Mouse (Mus musculus): ENCODE measurements around the gene Kcnd2. TPM values are rescaled to one million over a fixed set of nuclear protein-coding genes. Genes with fewer than 3 reads are reported as not detected.

Kcnd2 gene
- polyA plus RNA-seq, 1 experiment from 2014 or later = 0.90 TPM

DNA sequence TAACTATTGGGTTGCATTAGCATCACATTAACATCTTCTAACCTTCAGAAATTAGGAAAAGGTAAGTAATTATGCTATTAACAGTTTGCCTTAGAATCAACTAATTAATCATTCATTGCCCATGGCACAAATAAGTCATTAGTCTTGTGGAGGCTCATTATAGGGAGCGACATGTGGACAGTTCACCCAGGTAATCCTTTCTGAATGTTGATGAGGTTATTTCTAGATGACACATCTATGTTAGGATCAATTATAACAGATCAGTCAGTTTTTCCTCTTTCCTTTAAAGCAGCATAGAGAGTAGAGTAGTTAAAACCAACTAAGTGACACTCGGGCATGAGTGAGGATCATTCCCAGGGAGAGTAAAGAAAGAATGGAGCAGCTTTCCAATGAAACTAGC lies 267.4 kb downstream of the Kcnd2 start:
- no peaks in the 10 kb centered on the region for H3K36me3 ChIP-seq
- no peaks in the 10 kb centered on the region for H3K4me1 ChIP-seq
- no peak overlapping the region for H3K27ac ChIP-seq
- 89% methylated on average over 2 of the region's 2 CpGs for WGBS
- no peaks in the 10 kb centered on the region for H3K9me3 ChIP-seq (replicated peaks)
- no peaks in the 10 kb centered on the region for H3K27me3 ChIP-seq (ENCODE audit: low read depth, poor library complexity, severe bottlenecking)
- H3K4me3 ChIP-seq = no peak overlapping the region
- DNase-seq (ENCODE audit: low spot score) = no peak

DNA sequence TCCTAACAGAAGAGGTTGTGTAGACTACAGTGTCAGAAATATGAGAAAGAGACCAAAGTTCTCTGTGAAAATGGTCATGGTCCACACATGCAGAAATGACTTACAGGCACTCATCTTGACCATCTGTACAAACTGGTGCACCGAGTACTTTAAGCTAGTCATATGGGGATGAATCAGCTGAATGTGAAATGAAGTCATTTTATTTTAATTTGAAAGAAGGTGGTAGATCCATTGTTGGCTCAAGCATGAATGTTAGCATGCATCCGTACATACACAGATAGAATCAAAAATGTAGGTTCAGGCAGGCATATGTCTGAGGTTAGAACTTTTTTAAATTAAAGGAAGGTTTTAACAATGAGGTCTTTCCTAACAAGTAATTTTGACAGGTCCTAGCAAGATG lies 273.2 kb downstream of the Kcnd2 start:
- H3K36me3 ChIP-seq = no peaks in the 10 kb centered on the region
- H3K4me1 ChIP-seq = no peaks in the 10 kb centered on the region
- no peaks in the 10 kb centered on the region for H3K9me3 ChIP-seq (replicated peaks)
- no peak overlapping the region for H3K4me3 ChIP-seq
- H3K27ac ChIP-seq = no peak overlapping the region
- no peaks in the 10 kb centered on the region for H3K27me3 ChIP-seq (ENCODE audit: low read depth, poor library complexity, severe bottlenecking)
- no peak for DNase-seq (ENCODE audit: low spot score)
- WGBS = 85% methylated on average over 2 of the region's 2 CpGs

DNA sequence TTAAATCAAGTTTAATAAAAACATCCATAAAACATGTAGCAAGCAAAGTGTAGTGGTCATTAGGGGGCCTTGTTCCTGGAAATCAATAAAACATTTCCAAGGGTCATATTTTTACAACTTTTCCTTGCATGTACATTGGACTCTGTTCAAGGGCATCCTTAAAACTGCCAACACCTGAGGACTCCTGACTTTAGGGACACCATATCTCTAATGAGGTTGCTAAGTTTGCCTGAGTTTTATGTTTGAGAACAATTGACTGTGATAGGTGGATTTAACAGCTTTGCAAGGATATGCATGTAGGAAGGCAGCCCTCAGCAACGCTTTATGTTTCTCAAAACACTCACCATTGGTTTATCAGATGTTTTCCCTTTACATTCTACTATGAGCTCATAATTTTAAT lies 287.6 kb downstream of the Kcnd2 start:
- H3K4me1 ChIP-seq = no peaks in the 10 kb centered on the region
- H3K27me3 ChIP-seq (ENCODE audit: low read depth, poor library complexity, severe bottlenecking) = no peaks in the 10 kb centered on the region
- WGBS = 59% methylated on average over 1 of the region's 1 CpGs
- no peak for DNase-seq (ENCODE audit: low spot score)
- no peak overlapping the region for H3K4me3 ChIP-seq
- no peaks in the 10 kb centered on the region for H3K36me3 ChIP-seq
- no peak overlapping the region for H3K27ac ChIP-seq
- H3K9me3 ChIP-seq (replicated peaks) = no peaks in the 10 kb centered on the region

DNA sequence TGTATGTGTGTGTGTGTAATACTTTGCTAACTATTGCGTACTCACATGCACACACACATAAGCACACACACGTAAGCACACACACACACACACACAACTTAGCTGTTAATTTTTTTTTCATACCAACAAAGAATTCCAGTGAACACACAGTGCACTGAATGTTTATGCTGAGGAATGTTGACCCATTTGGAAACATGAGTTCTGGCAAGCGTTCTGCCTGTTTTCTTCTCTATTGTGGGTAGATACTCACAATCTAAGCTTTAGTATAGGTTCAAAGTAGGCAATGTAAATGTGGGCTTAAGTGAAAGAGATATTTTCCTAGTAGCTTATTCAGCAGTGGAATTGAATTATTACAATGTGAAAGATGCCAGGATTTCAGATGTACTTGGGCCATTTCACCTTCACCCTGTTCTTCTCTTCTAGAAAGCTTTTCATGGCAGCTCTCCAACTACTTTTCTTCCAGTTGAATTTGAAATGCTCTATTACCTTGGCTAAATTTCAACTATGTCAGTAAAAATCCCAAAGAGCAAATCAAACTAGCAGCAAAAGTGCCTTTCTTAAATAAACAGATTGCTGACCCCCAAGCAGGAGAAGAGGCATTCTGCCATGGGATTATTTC lies 295.4 kb downstream of the Kcnd2 start:
- Histone ChIP-seq H3K9me3 (replicated peaks) (no peaks in the 10 kb centered on the region), H3K4me3 (no peak overlapping the region), H3K27me3 (ENCODE audit: low read depth, poor library complexity, severe bottlenecking) (no peaks in the 10 kb centered on the region), H3K27ac (no peak overlapping the region), H3K36me3 (no peaks in the 10 kb centered on the region), H3K4me1 (no peaks in the 10 kb centered on the region)
- DNase-seq (ENCODE audit: low spot score) = no peak
- WGBS = 96% methylated on average over 3 of the region's 3 CpGs

DNA sequence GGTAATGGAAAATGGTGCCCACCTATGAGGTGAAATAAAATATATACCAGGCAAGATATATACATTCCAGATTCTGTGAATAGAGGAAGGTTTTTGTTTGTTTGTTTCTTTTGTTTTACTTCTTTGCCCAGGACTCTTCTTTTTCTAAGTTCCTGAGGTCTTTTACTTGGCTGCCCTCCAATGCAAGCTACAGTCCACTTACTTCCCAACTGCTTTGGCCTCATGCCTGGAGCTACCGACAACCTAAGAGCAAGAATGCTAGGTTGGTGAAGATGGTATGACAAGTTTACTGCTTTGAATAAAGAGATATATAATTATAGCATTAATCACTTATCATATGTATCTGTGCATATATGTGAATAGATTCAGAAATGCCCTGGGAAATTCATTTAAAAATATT lies 305.0 kb downstream of the Kcnd2 start:
- WGBS = 95% methylated on average over 1 of the region's 1 CpGs
- no peaks in the 10 kb centered on the region for H3K9me3 ChIP-seq (replicated peaks)
- DNase-seq (ENCODE audit: low spot score) = no peak
- H3K27me3 ChIP-seq (ENCODE audit: low read depth, poor library complexity, severe bottlenecking) = no peaks in the 10 kb centered on the region
- no peak overlapping the region for H3K27ac ChIP-seq
- no peak overlapping the region for H3K4me3 ChIP-seq
- H3K36me3 ChIP-seq = no peaks in the 10 kb centered on the region
- H3K4me1 ChIP-seq = no peaks in the 10 kb centered on the region

DNA sequence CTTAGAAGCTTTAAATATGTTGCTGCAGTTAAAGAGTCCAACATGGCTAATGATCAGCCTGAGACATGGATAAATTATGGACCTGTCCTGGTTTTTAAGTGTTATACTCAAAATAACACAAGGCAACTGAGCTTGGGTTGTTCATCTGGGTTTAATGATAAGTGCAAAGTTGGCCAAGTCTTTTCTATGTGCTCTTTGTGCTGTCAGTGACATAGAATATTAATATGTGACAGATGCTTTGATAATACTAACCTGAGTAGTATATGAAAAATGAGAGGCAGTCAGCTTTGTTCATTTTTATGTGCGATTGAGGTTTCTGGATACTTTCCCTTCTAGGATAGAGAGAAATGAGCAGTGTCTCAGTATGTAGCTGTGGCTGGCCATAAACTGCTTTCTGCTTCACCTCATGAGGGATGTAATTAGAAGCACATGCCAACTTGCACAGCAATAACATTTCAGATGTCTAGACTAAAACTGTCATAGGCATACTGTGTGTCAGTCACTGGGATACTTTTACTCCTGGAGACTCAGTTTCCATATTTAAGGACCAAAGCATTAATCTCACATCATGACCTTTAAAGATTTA lies 312.3 kb downstream of the Kcnd2 start:
- Histone ChIP-seq H3K4me3 (no peak overlapping the region), H3K36me3 (no peaks in the 10 kb centered on the region), H3K27me3 (ENCODE audit: low read depth, poor library complexity, severe bottlenecking) (no peaks in the 10 kb centered on the region), H3K4me1 (peaks cover 16% of the 10 kb centered on the region), H3K27ac (no peak overlapping the region), H3K9me3 (replicated peaks) (no peaks in the 10 kb centered on the region)
- DNase-seq (ENCODE audit: low spot score) = no peak
- 69% methylated on average over 1 of the region's 1 CpGs for WGBS

DNA sequence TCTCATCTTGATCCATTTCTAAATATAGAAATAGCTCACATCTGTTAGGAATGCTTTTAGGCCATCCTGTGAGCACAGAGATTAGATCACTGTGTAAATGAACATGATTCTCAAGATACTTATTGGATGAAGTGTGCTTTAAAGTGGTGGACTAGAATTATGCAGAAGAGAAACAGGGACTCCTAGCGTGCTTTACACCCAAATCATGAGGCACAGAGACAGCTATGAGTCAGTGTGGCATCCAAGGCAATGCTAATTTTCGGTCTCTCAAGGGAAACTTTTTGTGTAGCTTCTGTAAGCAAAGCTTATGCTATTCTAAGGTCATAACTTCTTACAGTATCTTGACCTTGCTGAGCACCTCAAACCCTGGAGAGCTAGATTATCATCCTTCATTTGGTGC lies 318.7 kb downstream of the Kcnd2 start:
- Histone ChIP-seq H3K36me3 (no peaks in the 10 kb centered on the region), H3K4me1 (peaks cover 3% of the 10 kb centered on the region; the same call in 1 of the 2 replicates), H3K27ac (no peak overlapping the region), H3K4me3 (no peak overlapping the region), H3K9me3 (replicated peaks) (no peaks in the 10 kb centered on the region), H3K27me3 (ENCODE audit: low read depth, poor library complexity, severe bottlenecking) (no peaks in the 10 kb centered on the region)
- 81% methylated on average over 2 of the region's 2 CpGs for WGBS
- DNase-seq (ENCODE audit: low spot score) = no peak

DNA sequence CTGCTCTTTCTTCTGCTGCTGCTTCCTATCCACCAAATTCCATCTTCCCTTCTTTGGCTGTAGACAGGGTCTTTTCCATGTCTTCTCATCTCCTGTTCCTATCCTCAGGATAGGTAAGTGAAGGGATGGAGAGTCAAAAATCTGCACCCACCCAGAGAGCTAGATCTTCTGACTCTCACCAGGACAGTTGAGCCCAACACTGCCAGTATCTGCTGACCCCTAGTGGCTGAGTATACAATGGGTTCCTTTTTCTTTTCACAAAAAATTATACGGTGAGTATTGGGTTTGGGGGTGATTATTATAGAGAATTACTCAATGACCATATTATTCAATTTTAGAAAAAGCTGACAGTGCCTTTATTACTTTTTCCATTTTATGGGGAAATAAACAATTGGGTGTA lies 319.5 kb downstream of the Kcnd2 start:
- no peak overlapping the region for H3K4me3 ChIP-seq
- no peaks in the 10 kb centered on the region for H3K36me3 ChIP-seq
- 77% methylated on average over 1 of the region's 1 CpGs for WGBS
- DNase-seq (ENCODE audit: low spot score) = no peak
- H3K4me1 ChIP-seq = no peaks in the 10 kb centered on the region
- no peak overlapping the region for H3K27ac ChIP-seq
- H3K27me3 ChIP-seq (ENCODE audit: low read depth, poor library complexity, severe bottlenecking) = no peaks in the 10 kb centered on the region
- H3K9me3 ChIP-seq (replicated peaks) = no peaks in the 10 kb centered on the region

DNA sequence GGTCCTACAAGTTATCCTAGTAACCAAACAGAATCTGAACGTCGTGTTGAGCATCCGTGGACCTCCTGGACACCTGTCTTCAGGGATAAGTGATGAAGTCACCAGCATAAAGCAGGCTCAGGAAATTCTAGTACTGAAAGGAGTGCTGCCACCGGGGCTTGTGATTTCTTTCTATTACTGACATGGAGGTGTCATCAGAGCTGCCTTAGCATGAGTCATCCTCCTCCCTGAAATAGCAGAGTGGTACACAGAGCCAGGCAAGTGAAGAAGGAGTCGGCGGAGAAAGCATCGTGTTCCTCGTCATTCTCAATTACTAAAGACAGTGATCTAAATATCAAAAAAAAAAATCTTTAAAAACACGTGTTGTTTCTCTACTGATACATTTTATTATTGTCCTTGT lies 336.2 kb downstream of the Kcnd2 start:
- H3K27me3 ChIP-seq (ENCODE audit: low read depth, poor library complexity, severe bottlenecking) = no peaks in the 10 kb centered on the region
- no peak for DNase-seq (ENCODE audit: low spot score)
- H3K4me3 ChIP-seq = no peak overlapping the region
- H3K27ac ChIP-seq = no peak overlapping the region
- H3K9me3 ChIP-seq (replicated peaks) = no peaks in the 10 kb centered on the region
- no peaks in the 10 kb centered on the region for H3K36me3 ChIP-seq
- WGBS = 87% methylated on average over 9 of the region's 9 CpGs
- H3K4me1 ChIP-seq = no peaks in the 10 kb centered on the region

DNA sequence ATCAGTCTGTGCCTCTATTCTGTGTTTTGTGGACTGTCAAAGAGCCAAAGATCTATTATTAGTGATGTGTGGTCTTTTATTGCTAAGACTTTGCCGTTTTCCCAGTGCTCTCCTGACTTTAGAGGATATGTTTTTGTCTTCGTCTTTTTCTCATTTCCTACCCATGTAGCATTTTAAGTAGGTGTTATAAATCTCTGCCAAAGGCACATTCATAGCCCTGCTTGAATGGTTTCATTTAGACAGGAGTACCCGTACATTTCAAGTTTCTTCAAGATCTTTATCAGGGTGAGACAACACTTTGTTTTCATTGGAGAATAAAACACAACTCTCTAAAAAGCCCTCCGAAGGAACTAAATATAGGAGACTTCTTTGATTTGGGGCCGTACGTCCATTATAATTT lies 355.7 kb downstream of the Kcnd2 start:
- 58% methylated on average over 6 of the region's 6 CpGs for WGBS
- no peaks in the 10 kb centered on the region for H3K36me3 ChIP-seq
- no peak overlapping the region for H3K27ac ChIP-seq
- DNase-seq (ENCODE audit: low spot score) = no peak
- H3K4me3 ChIP-seq = no peak overlapping the region
- H3K27me3 ChIP-seq (ENCODE audit: low read depth, poor library complexity, severe bottlenecking) = no peaks in the 10 kb centered on the region
- no peaks in the 10 kb centered on the region for H3K4me1 ChIP-seq
- H3K9me3 ChIP-seq (replicated peaks) = no peaks in the 10 kb centered on the region

DNA sequence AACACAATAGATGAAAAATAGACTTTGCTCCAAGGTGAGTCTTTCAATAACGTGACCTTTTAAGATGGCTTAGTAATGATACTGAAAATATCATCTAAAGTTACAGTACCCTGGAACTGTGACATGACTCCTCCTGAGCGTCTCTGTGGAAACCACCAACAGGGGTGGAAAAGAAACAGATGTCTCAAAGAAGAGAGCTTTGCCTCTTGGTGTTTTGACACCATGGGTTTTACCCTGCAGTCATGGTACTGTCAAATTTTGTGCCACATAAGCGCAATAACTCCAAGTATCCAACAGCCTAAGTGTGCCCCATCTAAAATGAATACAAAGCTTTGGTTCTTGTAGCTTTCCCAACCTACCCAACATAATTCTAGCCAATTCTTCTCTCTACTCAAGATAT lies 374.9 kb downstream of the Kcnd2 start:
- Histone ChIP-seq H3K4me1 (no peaks in the 10 kb centered on the region), H3K4me3 (no peak overlapping the region), H3K27ac (no peak overlapping the region), H3K9me3 (replicated peaks) (no peaks in the 10 kb centered on the region), H3K36me3 (no peaks in the 10 kb centered on the region), H3K27me3 (ENCODE audit: low read depth, poor library complexity, severe bottlenecking) (no peaks in the 10 kb centered on the region)
- no peak for DNase-seq (ENCODE audit: low spot score)
- 80% methylated on average over 3 of the region's 3 CpGs for WGBS

DNA sequence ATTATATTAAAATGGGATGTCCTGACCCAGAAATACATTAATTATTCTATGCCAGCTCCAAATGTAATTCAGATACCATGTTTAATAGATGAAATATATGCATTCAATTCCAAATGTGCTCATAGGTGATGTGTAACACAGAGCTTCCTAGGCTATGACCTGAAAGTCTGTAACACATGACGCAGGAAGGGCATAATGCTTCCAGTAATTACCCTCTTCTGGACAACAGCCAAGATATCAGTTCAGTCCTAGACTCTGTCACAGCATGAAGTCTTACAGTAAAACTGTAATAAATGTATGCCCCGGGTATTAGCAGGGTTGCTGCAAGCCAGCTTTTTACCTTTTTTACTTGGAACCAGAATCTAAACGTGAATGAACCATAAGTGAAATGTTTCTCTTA lies 382.1 kb downstream of the Kcnd2 start:
- no peak for DNase-seq (ENCODE audit: low spot score)
- H3K27me3 ChIP-seq (ENCODE audit: low read depth, poor library complexity, severe bottlenecking) = no peaks in the 10 kb centered on the region
- H3K4me3 ChIP-seq = no peak overlapping the region
- no peaks in the 10 kb centered on the region for H3K36me3 ChIP-seq
- H3K4me1 ChIP-seq = no peaks in the 10 kb centered on the region
- no peaks in the 10 kb centered on the region for H3K9me3 ChIP-seq (replicated peaks)
- 84% methylated on average over 3 of the region's 3 CpGs for WGBS
- H3K27ac ChIP-seq = no peak overlapping the region

DNA sequence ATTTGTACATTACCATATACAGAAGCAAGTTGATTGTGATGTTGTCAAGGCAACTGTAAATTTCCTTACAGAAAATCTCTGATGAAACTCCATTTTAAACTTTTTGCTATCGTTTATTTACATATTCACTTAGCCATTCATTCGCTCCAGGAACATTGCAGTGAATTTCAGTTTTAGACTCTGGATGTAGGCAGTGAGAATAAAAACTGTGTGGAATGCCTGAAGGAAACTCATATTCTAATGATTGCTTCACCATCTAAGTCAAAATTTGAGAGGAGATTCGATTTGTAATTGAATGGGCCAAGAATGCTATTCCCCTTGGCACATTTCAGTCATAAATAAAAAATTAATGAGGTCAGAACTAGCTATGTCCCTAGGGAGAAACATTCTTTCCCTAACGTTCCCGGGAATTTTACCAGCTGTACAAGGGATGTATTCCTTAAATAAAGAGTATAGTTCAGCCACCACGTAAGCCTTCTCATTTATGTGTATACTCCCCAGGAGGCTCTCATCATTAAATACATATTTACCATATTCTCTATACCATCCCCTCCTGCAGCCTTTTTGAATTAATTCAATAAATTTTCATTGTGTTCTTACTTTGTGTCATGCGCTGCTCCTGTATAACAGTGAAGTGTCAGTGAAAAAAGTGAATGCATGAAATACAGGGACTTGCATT lies 394.2 kb downstream of the Kcnd2 start:
- Histone ChIP-seq H3K36me3 (no peaks in the 10 kb centered on the region), H3K9me3 (replicated peaks) (no peaks in the 10 kb centered on the region), H3K27me3 (ENCODE audit: low read depth, poor library complexity, severe bottlenecking) (no peaks in the 10 kb centered on the region), H3K4me3 (no peak overlapping the region), H3K27ac (no peak overlapping the region), H3K4me1 (no peaks in the 10 kb centered on the region)
- DNase-seq (ENCODE audit: low spot score) = no peak
- 81% methylated on average over 7 of the region's 7 CpGs for WGBS

Measured in limb, embryonic 10.5 days (tissue).